Mouse (Mus musculus) liver, adult 2 months (tissue): ENCODE results near the gene Mrgprg.

Experiments
- CTCF ChIP-seq: fragments of 200-500 bp; IDR thresholded peaks from 2 replicates; pipeline ENCODE4 v1.5.1; 2011; ENCODE audit warnings: low read depth, low read length, control low read depth
- POLR2A ChIP-seq: fragments of 200-500 bp; IDR thresholded peaks from 2 replicates; pipeline ENCODE4 v1.6.1; 2011; ENCODE audit warnings: low read length, control low read depth; ENCODE audit not compliant: insufficient read depth; ENCODE audit errors: extremely low read depth

- TF ChIP-seq CTCF = no peak
- no peak for TF ChIP-seq POLR2A
Observed at GRCm38 (mm10) chr7:143740653-143741052, 26.1 kb downstream of the Mrgprg start.
